Mouse (Mus musculus): ENCODE results near the gene Gm45521.
"Not testable (repeated sequence)": the region's sequence is repeated elsewhere in the genome, so short reads cannot be mapped to it uniquely, and the experiment has no call there.

The Gm45521 gene

DNA sequence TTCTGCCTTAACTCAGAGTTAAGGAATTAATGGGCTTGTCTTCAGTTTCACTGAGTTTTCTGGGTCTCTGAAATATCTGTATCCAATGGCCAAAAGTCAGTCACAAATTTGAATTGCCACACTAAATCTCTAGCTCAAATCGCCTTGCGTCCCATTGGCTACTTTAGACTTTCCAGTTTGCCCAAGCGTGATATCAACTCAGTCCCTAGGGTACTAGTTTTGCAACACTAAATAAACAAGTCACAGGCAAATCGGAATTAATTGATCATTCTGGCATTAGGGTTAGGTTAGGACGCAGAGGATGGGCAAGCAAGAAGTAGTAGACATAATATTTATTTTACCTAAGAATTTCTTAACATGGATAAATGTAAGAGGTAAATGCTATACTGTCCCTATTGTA lies 43.2 kb downstream of the Gm45521 start:
- no peak for DNase-seq

DNA sequence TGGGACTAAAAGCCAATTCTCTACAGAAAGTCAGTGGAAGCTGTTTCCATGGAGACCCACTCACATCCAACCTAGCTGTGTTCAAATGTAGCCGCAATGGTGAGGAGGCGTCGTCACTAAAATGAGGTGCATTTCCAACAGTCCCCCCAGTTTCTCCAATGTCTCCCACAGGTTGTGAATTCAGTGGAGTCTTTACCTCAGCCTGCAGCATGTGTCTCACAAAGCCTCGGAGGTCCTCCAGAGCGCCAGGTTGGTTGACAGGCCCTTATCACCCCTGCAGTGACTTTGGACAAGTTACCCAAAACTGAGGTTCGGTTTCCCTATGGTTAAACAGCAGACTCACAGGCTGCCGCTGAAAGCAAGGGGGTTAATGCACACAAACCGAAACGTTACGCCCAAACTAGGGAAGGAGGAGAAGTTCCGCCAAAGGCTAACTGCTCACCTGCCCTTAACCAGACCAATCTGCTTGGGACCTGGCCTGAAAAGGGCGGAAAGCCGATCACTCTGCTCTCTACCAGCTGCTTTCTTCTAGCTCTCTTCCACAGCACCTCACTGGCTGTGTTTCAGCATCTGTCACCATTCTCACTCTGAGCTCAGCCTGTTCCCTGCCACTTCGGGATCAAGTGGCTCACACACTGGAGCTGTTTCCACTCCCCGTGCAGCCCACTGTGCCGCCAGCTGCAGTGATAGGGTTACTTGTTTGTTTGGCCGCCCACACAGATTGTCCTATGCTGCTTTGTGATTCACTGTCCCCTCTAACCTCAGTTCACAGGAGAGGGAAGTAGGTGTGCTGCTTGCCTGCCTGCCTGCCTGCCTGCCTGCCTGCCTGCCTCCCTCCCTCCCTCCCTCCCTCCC lies 44.0 kb downstream of the Gm45521 start:
- no peak for DNase-seq

DNA sequence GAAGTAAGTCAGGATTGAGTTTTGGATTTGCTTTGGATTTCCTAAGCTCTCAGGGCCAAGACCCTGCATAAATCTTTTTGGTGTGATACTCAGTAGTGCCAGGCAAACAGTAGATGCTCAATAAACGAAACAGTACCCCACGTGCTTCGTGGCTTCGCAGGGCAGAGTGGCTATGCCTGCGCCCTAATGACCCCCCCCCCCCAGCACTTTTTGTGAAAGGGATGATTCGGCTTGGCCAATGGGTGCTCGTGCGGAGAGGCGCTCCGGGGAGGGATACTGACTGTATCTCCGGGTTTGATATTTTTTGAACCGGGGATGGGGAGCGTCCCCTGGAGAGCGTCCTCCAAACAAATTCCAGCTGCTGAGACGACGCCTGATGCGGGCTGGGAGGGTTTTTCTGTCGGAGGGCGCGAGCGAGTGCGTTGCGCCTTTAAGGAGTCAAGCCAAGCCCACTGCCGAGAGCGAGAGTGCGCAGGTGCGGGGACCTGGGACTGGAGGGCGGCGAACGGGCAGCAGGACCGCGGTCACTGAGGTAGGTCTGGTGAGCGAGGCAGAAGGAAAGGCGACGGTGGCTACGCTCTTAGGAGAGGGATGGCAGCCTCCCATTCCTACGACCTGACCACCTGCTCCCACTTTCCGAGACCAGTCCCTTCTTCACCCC lies 45.5 kb downstream of the Gm45521 start, which contains the start of gene Abhd6:
Abhd6 (plus strand) TSS at position 471 of the 661 bp plus-strand sequence.
- peak; percentile 92 to 93 for DNase-seq

DNA sequence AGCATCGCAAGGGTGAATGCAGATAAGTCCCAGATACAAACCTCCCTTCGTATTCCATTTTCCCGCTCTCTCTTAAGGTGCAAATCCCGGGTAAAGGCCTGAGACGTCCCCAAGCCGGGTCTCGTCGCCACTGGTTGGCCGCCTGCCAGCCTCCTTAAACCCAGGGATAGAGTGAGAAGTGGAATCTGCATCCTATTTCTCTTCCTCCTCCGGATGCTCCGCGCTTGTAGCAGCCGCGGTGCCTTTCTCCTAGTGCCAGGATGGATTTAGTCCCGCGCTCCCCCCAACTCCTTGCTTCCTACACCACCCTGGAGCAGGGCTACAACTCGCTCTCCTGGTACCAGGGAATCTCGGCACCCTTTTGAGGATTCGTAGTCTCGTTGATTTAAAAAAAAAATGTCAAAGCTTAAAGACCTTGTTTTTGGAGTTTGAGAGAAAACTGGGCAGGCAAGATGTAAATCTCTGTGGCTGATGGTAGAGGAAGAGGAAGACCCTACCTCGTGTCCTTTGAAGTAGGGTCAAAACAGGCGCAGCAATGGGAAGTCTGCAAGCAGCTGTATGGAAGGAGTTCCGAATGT lies 46.1 kb downstream of the Gm45521 start:
- DNase-seq = peak; percentile 65 to 76

DNA sequence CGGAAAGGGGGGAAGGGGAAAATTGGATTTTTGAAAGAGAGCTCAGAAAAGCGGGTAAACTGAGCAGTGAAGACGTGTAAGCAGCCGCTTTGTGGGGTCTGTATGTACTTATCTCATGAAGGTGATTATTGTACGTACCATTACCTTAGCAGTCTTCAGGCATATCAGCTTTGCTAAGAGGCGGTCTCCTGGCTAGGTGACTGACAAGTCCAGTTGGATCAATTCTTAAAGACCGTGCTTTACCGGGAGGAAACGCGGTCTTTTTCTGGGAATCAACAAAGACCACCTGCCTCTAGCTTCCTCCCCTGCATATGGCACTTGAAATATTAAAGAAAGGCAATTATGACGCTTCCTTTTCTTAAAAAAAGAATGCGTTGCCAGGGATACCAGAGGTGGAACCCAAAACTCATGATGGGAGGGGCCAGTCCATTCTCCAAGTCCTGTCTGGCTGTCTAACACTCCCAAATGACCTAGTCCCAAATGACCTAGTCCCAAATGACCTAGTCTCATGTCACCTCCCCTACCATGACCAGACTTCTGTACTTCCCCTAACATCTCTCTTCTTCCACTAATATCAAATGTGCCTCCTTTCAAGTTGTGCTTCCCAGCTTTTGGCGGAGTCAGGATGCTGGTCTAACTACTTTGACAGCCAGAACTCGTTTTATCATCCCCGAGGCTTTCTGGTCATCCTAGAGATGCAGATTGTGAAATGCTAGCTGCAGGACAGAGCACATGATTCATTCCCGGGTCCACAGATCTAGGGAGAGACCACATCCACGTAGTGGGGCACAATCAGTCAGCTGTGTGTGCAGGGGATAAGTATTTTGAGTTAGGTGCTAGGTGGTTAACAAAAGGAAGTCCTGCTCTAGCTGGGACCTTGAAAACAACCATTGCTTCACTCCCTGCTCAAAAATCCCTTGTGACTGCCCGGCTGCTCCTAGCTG lies 46.9 kb downstream of the Gm45521 start:
- peak in 1 of 2 experiments; percentile 19 for DNase-seq

DNA sequence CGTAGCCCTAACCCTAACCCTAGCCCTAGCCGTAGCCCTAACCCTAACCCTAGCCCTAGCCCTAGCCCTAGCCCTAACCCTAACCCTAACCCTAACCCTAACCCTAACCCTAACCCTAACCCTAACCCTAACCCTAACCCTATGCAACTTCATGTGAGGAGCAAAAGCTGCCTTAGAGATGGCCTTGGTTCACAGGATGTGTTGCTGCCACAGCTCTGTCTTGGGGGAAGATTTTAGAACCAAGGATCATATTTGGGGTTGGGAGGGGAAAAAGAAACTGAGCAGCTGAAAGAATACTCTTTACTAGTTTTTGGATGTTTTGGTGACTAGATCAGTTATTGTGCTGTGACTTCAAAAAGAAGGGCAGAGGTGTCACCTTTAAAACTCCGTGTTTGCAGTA lies 49.0 kb downstream of the Gm45521 start:
- DNase-seq = not testable (repeated sequence)

DNA sequence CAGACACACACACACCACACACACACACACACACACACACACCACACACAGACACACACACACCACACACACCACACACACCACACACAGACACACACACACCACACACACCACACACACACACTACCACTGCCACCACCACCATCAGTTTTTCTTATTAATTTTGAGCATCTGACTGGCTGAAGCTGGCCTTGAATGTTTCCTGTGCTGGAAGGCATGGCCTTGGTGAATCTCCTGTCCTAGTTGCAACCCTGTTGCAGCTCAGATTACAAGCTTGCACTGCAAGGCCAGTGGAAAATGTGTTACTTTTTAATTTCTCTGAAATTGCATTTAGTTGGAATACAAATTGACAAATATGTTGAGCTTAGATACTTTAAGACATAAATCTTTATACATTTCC lies 50.0 kb downstream of the Gm45521 start:
- no peak for DNase-seq

DNA sequence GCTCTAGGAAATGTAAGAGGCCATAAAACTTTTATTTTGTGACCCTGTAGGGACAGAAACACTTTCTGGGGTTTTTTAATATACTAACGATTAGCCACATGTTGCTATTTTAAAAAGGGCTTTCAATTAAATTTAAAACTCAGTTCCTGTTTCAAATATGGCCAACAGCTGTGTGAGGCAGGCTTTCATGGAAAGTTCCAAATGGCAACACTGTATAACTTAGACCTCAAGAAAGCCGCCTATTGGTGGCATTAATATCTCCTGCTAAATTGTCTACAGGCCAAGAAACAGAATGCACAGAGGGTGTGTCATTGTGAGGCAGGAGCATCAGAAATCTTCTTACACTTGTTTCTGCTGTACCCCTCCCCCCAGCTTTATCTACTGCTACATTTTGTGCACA lies 50.4 kb downstream of the Gm45521 start:
- no peak for DNase-seq

DNA sequence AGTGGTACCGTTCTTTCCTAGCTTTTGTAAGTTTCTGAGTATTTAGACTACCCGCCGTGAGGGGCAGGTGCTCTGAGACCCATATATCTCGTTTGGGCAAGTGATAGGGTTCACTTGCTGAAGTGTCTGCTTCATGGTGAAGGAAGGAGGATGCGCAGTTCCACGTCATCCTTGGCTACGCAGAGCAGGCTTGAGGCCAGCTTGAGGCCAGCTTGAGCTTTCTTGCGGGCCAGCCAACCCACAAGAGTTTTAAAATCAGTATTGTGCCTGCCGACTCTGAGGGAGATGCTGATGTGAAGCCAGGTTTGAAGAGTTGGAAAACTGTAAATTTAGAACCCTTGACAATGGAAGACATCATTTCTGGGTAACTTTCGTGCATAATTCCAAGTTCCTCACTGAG lies 50.8 kb downstream of the Gm45521 start:
- DNase-seq = peak; percentile 43 to 51
